Mouse (Mus musculus) bone marrow macrophage, adult 2 months (primary cell): ENCODE measurements around the gene Gfm2. TPM values are rescaled to one million over a fixed set of nuclear protein-coding genes. Genes with fewer than 3 reads are reported as not detected.

ENCODE experiments used
- H3K27ac ChIP-seq: 2 replicates; pipeline ENCODE4 v1.5.1; 2012; ENCODE audit warnings: low read depth, low read length; ENCODE audit not compliant: insufficient read depth
- H3K4me1 ChIP-seq: 2 replicates; pipeline ENCODE4 v1.6.1; 2012; ENCODE audit warnings: low read length; ENCODE audit not compliant: control insufficient read depth, insufficient read depth
- H3K4me3 ChIP-seq: 2 replicates; pipeline ENCODE4 v1.5.1; 2012; ENCODE audit warnings: mild to moderate bottlenecking, low read length, moderate library complexity; ENCODE audit not compliant: insufficient read depth
- CTCF ChIP-seq: IDR thresholded peaks from 2 replicates; pipeline ENCODE4 v1.5.1; 2012; ENCODE audit warnings: low read depth, mild to moderate bottlenecking, low read length, moderate library complexity
- POLR2A ChIP-seq: IDR thresholded peaks from 2 replicates; pipeline ENCODE4 v1.6.1; 2012; ENCODE audit warnings: mild to moderate bottlenecking, low read depth, low read length, borderline replicate concordance
- polyA plus RNA-seq: library from polyadenylated mRNA; stranded (reverse); fragments of >200 nt; gene quantifications from 2 replicates; pipeline ENCODE4 v1.2.4, GENCODE M21; 2012; ENCODE audit not compliant: missing spikeins, insufficient read depth, insufficient read length

The Gfm2 gene
- polyA plus RNA-seq, 1 experiment, result 24.4 TPM

- H3K4me3 ChIP-seq, result peak overlapping the region; percentile 27; the same call in 1 of the 2 replicates
- H3K27ac ChIP-seq, result peak overlapping the region; percentile 89
- TF ChIP-seq CTCF, result no peak
- no peak for TF ChIP-seq POLR2A
- H3K4me1 ChIP-seq, result peaks cover 35% of the 10 kb centered on the region
Observed at GRCm38 (mm10) chr13:97187693-97188092, 50.0 kb downstream of the Gfm2 start.

- peak overlapping the region; percentile 36 for H3K27ac ChIP-seq
- H3K4me1 ChIP-seq, result peaks cover 38% of the 10 kb centered on the region
- TF ChIP-seq CTCF, result no peak
- no peak for TF ChIP-seq POLR2A
- H3K4me3 ChIP-seq, result no peak overlapping the region
Observed at GRCm38 (mm10) chr13:97192649-97193048, 54.9 kb downstream of the Gfm2 start.

GRCm38 (mm10) chr13:97193420-97193819 lies 55.7 kb downstream of the Gfm2 start:
- TF ChIP-seq CTCF, result no peak
- TF ChIP-seq POLR2A, result no peak
- Histone ChIP-seq H3K4me3 (no peak overlapping the region), H3K4me1 (peaks cover 35% of the 10 kb centered on the region), H3K27ac (no peak overlapping the region)

GRCm38 (mm10) chr13:97196186-97196924 lies 58.6 kb downstream of the Gfm2 start:
- TF ChIP-seq CTCF (no peak), POLR2A (no peak)
- Histone ChIP-seq H3K27ac (peak overlapping the region; percentile 79), H3K4me1 (peaks cover 36% of the 10 kb centered on the region), H3K4me3 (peak overlapping the region; percentile 78)

- Histone ChIP-seq H3K4me3 (peak overlapping the region; percentile 78), H3K4me1 (peaks cover 36% of the 10 kb centered on the region), H3K27ac (peak overlapping the region; percentile 79)
- TF ChIP-seq CTCF, result no peak
Observed at GRCm38 (mm10) chr13:97196925-97197218, 59.1 kb downstream of the Gfm2 start.

- Histone ChIP-seq H3K4me3 (peak within 1 kb of the TSS; percentile 78), H3K4me1 (peaks cover 34% of the 10 kb centered on the region), H3K27ac (peak within 1 kb of the TSS; percentile 79)
- TF ChIP-seq POLR2A, result peak; percentile 80; the same call in 1 of the 2 replicates
- TF ChIP-seq CTCF, result no peak
Observed at GRCm38 (mm10) chr13:97197932-97198562, 60.3 kb downstream of the Gfm2 start, which contains the start of gene Hexb. TSS of gene Hexb (minus strand) at chr13:97198357.

- H3K27ac ChIP-seq, result no peak overlapping the region
- H3K4me1 ChIP-seq, result peaks cover 42% of the 10 kb centered on the region
- no peak for TF ChIP-seq CTCF
- no peak for TF ChIP-seq POLR2A
- no peak overlapping the region for H3K4me3 ChIP-seq
Observed at GRCm38 (mm10) chr13:97199123-97199522, 61.4 kb downstream of the Gfm2 start.

- no peak overlapping the region for H3K4me3 ChIP-seq
- peaks cover 48% of the 10 kb centered on the region for H3K4me1 ChIP-seq
- no peak overlapping the region for H3K27ac ChIP-seq
- TF ChIP-seq CTCF (no peak), POLR2A (no peak)
Observed at GRCm38 (mm10) chr13:97201076-97201475, 63.3 kb downstream of the Gfm2 start.

- no peak overlapping the region for H3K27ac ChIP-seq
- H3K4me1 ChIP-seq, result peaks cover 48% of the 10 kb centered on the region
- TF ChIP-seq POLR2A, result no peak
- H3K4me3 ChIP-seq, result no peak overlapping the region
Observed at GRCm38 (mm10) chr13:97201896-97202295, 64.2 kb downstream of the Gfm2 start.

- TF ChIP-seq POLR2A, result no peak
- no peak for TF ChIP-seq CTCF
- Histone ChIP-seq H3K4me1 (peaks cover 50% of the 10 kb centered on the region), H3K27ac (peak overlapping the region; percentile 85), H3K4me3 (peak overlapping the region; percentile 57)
Observed at GRCm38 (mm10) chr13:97205052-97205701, 67.4 kb downstream of the Gfm2 start.
